Mouse (Mus musculus): Measurements from ENCODE around the gene Cd79b. TPM values are rescaled to one million over a fixed set of nuclear protein-coding genes. Genes with fewer than 3 reads are reported as not detected.
A peak's percentile ranks its signal among the peaks of the same experiment; 100 is the strongest.
"Not testable (repeated sequence)": the region's sequence is repeated elsewhere in the genome, so short reads cannot be mapped to it uniquely, and the experiment has no call there.

Cd79b gene
- total RNA-seq (2021) = under 1 TPM; 0.38 to 0.59 TPM
- long read RNA-seq = 0 reads

DNA sequence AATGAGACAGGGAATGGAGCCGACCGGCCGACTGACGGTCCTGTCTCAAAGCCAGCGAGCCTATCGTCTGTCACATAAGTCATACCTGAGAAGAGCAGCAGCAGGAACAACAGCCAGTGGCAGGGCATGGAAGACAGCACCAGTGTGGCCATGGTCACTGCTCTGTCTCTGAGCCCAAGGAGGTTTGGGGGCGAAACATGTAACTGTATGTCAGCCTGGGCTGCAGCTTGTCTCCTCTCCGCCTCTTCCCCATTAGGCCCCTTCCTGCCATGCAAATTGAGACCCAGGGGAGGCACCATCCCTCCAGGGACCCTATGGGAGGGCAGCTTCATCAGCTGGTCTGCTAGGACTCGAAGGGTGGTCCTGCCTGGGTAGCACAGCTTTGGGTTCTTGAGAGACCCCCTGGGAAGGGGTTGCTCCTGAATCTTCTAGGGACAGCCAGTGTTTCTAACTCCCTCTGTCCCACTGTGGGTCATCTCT, at the start of gene Cd79b:
Gene Cd79b (minus strand): TSS at position 430 of the 480 bp plus-strand sequence.
- no peak for DNase-seq (ENCODE audit: low spot score in 2 of 2)

GRCm38 (mm10) chr11:106359350-106359749, 44.8 kb upstream of the Cd79b start:
- no peak for DNase-seq (ENCODE audit: low spot score in 2 of 2)

DNA sequence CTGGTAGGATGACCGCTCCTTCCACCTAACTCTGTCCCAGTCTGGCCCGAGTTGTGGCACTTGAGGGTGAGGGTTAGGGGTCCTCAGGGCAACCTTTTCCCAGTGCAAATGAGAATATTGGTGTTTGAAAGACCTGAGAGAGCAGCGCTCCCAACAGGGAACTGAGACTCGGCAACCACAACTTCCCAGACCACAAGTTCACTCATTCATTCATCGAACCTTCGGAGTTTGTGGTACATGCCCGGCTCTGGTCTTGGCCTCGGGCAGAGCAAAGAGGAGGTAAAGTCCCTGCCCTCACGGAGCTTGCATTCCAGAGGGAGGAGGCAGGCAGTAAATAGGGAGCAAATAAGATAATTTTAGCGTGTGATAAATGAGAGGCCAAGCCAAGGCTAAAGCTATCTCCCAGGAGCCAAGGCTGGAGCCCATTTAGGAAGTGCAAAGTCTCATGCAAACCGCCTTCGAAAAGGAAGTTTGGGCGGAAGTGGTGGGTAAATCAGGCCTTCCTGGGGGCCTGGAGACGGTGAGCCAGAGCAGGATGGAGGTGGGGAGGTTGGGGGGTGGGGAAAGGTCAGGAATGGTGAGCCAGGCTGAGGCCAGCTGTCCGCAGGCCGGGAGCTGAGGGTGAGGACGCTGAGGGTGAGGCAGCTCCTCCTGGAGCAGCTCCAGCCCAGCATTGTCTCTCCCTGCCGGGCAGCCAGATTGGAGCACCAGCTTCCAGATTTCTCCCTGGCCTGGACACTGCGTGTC, 41.0 kb upstream of the Cd79b start:
- no peak for DNase-seq (ENCODE audit: low spot score in 2 of 2)

DNA sequence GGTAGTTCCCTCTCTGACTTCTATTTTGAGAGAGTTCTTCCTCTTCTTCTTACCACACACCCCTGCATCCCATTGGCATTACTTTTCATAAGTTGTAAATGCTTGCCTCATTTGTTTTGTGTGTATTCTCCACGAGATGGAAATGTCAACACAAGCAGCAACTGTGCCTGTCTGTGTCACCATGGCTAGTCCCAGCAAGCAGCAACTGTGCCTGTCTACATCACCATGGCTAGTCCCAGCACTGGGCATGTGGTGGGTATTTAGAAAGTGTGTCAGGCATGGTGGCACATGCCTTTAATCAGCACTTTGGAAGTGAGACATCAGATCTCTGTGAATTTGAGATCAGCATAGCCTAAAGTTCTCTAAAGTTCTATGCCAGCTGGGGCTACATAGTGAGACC, 39.6 kb upstream of the Cd79b start:
- no peak for DNase-seq (ENCODE audit: low spot score in 2 of 2)

DNA sequence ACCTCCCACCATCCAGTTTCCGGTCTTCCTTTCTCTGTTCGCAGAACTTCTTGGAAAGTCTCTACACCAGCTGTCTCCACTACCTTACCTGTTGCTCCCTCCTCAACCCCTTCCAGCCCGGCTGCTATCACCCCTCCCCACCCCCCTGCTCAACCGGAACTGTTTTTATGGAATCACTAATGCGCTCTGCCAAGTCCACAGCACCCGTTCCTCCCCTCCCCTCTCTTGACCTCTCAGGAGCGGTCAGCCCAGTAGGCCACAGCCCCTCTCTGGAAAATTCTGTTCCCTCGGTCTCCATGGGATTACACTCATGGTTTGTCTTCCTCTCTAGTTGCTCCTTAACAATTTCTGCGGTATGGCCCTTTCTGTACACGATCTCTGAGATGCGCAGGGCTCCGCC, 38.6 kb upstream of the Cd79b start, which contains the start of gene Scn4a:
Gene Scn4a (minus strand): TSS at position 101 of the 400 bp plus-strand sequence.
- no peak for DNase-seq (ENCODE audit: low spot score in 2 of 2)

- DNase-seq (ENCODE audit: low spot score in 2 of 2) = no peak
Measured at GRCm38 (mm10) chr11:106351941-106352340, 37.4 kb upstream of the Cd79b start.

GRCm38 (mm10) chr11:106351253-106351652, 36.7 kb upstream of the Cd79b start:
- DNase-seq (ENCODE audit: low spot score in 2 of 2) = no peak

DNA sequence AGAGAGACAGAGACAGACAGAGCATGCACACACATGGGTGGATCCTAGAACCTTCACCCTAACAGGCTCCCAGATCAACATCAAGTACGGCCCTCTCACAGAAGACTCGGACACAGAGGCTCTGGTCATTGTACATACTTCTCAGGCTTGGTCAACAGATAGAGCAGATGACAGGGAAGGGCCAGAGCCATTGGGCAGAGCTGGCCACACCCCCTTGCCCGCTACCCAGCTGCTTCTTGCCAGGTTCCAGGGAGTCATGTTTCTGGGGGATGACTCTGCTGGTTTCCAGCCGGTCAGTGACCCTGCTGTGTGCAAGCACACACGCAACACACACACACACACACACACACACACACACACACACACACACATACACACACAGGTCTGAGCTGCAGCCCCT, 36.3 kb upstream of the Cd79b start:
- no peak for DNase-seq (ENCODE audit: low spot score in 2 of 2)

DNA sequence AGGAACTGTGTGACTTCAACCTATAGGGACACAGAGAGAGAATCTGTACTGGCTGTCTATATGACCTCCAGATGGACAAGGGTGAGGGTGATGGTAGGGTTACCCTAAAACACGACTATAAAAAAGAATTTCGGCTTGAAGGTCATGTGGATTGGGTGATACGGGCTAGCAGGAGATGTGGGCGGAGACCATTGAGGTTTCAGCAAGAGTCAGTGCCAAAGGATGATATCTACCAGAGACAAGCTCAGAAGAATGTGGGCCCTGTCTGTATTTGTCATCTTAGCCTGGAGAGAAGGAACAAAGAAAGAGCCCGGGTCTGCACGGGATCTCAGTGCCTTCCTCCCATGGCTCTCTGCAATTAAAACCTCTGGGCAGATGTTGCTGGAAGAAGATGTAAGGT, 35.2 kb upstream of the Cd79b start:
- no peak for DNase-seq (ENCODE audit: low spot score in 2 of 2)

- no peak for DNase-seq (ENCODE audit: low spot score in 2 of 2)
Measured at GRCm38 (mm10) chr11:106344910-106345309, 30.3 kb upstream of the Cd79b start.

DNA sequence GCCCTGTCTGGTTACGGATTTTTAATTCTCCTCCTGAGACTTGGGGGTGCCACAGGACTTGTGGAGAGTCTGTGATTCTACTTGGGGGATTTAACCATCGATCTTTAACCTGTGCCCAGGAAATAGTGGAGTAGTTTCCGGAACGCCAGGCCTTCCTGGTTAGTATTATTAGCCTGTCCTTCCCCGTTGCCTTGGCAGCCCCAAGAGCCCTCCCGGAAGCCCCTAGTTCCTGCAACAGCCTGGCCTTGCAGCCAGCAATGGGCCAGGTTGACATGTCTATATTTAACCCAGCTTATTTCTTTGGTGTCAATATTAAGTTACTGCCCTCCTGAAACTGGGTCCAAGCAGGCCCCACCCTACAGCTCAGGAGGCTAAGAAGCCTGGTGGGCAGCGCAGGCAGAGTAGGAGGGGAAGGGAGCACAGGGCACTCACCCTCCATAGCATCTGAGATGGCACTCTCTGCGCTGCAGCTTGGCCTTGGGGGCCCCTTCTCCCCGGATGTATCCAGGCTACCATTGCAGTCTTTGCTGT, 26.5 kb upstream of the Cd79b start:
- no peak for DNase-seq (ENCODE audit: low spot score in 2 of 2)

- DNase-seq (ENCODE audit: low spot score in 2 of 2) = not testable (repeated sequence)
Measured at GRCm38 (mm10) chr11:106339323-106339722, 24.8 kb upstream of the Cd79b start.

DNA sequence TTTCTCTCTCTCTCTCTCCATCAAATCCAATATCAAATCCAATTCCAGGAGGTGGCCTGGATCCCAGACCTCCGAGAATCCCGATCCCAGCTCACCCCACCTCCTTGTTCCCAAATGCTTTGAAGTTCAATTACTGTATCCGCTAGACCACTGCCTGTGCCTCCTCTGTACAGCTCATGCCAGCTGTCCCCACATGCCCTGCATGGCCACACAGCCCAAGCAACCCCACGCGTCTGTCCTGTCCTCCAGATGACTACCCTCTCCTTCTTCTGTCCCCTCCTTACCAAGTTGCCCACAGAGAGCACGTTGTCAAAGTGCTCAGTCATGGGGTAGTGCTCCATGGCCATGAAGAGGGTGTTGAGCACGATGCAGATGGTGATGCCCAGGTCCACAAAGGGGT, 24.3 kb upstream of the Cd79b start:
- no peak for DNase-seq (ENCODE audit: low spot score in 2 of 2)

GRCm38 (mm10) chr11:106338029-106338428, 23.5 kb upstream of the Cd79b start:
- no peak for DNase-seq (ENCODE audit: low spot score in 2 of 2)

DNA sequence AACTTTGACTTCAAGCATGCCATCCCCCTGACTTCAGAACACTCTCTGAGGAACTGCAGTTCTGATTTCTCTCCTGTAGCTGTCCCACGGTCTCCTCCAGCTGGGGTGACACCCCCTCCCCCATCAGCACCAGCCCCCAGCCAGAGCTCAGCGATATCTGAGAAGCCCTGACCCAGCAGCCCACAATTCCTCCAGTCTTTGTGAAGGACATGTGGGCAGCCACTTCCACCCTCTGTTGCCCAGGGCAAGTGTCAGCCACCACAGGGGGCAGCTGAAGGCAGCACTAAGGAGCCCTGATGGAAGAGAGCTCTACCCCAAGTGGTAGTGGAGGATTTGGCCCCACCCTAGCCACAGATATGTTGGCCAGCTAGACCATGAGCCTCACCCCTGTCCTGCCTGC, 19.5 kb upstream of the Cd79b start:
- no peak for DNase-seq (ENCODE audit: low spot score in 2 of 2)

DNA sequence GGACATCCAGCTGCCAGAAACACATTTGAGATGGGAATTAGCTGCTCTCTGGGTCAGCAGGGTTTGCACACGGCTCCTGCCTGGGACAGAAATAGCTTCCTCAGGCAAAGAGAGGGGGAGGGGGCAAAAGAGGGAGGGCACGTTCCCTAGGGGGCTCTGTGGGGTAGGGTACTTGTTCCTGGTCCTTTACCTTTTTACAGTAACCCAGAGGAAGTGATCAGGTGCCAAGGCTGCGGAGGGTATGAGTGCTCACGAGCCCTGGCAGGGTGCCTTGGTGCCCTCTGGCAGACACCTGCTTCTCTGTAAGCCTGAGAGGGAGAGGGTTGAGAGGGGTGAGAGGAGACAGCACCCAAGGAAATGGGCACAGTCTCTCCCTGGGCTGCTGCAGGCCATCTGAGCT, 17.9 kb upstream of the Cd79b start:
- DNase-seq (ENCODE audit: low spot score in 2 of 2) = no peak

- peak; percentile 35 to 59 for DNase-seq (ENCODE audit: low spot score in 2 of 2)
Measured at GRCm38 (mm10) chr11:106329682-106330081, 15.1 kb upstream of the Cd79b start.

DNA sequence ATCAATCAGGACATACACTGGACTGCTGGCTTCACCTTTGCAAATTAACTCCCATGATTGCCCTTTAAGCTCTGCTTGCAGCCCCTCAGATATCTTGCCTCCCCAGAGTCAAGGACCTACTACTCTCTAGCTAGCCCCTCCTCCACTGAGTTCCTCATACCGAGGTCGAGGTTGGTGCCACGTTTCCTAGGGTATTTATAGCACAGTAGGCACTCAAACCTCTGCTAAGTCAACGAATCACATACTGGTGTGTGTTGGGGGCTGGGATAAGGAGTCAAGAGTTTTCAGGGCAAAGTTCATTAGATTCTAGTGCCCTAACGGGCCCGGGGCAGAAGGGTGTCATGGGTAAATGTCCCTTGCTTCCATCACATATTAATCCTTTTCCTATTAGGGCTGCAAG, 14.6 kb upstream of the Cd79b start:
- no peak for DNase-seq (ENCODE audit: low spot score in 2 of 2)

DNA sequence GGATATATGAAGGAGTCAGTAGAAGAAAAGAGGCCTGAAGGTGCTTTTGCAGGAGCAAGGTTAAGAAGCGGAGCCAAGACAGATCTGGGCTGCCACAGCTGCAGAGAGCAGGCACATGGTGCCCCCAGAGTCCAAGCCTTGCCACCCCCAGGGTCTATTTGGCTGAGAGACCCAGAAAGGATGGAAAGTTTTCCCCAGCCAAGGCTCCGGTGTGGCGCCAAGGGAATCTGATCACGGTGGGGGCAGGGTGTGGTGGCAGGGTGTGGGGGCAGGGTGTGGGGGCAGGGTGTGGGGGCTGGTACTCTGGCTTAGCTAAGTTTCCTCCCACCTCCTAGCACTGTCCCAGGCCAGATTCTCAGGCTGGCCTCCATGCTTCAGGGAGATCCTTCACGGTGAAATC, 14.0 kb upstream of the Cd79b start:
- no peak for DNase-seq (ENCODE audit: low spot score in 2 of 2)

DNA sequence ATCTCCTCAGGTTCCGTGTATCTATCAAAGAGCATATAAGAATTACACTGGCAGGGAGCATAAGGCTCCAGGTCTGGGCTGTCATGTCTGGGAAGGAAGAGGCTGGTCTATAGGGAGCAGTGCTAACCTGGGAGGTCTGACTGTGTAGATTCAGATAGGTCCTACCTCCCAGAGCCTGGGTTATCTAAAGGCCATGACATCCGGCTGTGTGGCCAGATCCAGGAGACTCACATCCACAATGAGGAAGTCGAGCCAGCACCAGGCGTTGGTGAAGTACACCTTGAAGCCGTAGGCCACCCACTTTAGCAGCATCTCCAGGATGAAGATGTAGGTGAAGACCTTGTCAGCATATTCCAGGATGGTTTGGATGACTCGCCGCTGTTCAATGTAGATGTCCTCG, 11.9 kb upstream of the Cd79b start:
- DNase-seq (ENCODE audit: low spot score in 2 of 2) = no peak

GRCm38 (mm10) chr11:106325566-106326206, 11.1 kb upstream of the Cd79b start:
- DNase-seq (ENCODE audit: low spot score in 2 of 2) = peak; percentile 71 to 76

GRCm38 (mm10) chr11:106324858-106325257, 10.3 kb upstream of the Cd79b start:
- no peak for DNase-seq (ENCODE audit: low spot score in 2 of 2)
